In the genomic region with DNA sequence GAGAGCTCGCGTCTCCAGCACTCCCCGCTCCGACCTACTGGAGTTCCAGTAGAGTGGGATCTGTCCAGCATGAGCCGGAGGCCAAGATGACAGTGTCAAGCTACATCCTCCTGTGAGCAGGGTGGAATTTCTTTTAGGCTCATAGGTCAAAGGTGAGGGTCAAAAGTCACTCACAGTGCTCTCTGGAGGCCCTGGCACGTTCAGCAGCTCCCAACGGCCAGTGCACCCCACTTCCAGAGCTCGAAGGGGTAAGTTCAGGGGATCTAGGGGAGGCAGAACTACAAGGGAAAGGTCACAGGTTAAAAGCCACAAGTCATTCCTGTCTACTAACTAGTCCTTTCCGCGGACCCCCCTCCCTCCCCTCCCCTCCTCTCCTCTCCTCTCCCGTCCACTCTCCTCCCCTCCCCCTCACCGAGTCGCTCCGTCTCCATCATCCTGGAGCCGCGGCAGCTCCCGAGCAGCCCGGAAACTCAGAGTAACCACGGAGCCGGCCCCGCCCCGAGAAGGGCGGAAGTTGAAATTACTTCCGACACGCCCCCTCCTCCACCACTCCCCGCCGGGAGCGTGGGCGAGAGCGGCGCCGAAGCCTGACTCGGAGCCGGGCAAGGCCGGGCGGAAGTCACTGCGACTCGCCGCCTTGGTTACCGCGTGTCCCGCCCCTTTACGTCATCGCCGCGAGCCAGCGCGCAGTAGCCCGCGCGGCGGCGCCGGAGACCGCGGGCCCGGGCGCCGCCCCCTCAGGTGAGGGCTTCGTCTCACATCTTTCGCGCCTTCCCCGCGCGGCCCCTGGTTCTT, we compare ENCODE assay signal across 8 mouse cellular contexts. TPM values are rescaled to one million over a fixed set of nuclear protein-coding genes. Genes with fewer than 3 reads are reported as not detected.
A peak's percentile ranks its signal among the peaks of the same experiment; 100 is the strongest.
DNase-seq lines count a peak whose midpoint lies in the region; ATAC-seq lines count a peak whose summit lies in the region.

A gene (minus strand): TSS at position 489 of the 795 bp plus-strand sequence.
A gene (plus strand): TSS at position 670 of the 795 bp plus-strand sequence.

- peak; percentile 98 for ATAC-seq in forebrain, embryonic 14.5 days
- ATAC-seq in neural tube, embryonic 15.5 days (ENCODE audit: low FRiP score) = peak; percentile 97

- H3K27me3 ChIP-seq in forebrain, embryonic 14.5 days (replicated peaks; ENCODE audit: control insufficient read depth, insufficient read depth, low read length) = no peaks in the 10 kb centered on the region
- H3K27me3 ChIP-seq in neural tube, embryonic 15.5 days (replicated peaks) = no peaks in the 10 kb centered on the region

- H3K36me3 ChIP-seq in forebrain, embryonic 14.5 days (ENCODE audit: control insufficient read depth, insufficient read depth, low read length) = peaks cover 60% of the 10 kb centered on the region
- peaks cover 60% of the 10 kb centered on the region for H3K36me3 ChIP-seq in neural tube, embryonic 15.5 days

- peak within 1 kb of the TSS; percentile 64 for H3K4me3 ChIP-seq in forebrain, embryonic 14.5 days (ENCODE audit: low read depth, low read length)
- peak within 1 kb of the TSS; percentile 91 for H3K4me3 ChIP-seq in neural tube, embryonic 15.5 days (replicated peaks)

- peak within 1 kb of the TSS; percentile 98 for H3K4me2 ChIP-seq in forebrain, embryonic 14.5 days (ENCODE audit: low read length)
- peak within 1 kb of the TSS; percentile 95 for H3K4me2 ChIP-seq in neural tube, embryonic 15.5 days

- no peaks in the 10 kb centered on the region for H3K9me3 ChIP-seq in forebrain, embryonic 14.5 days (replicated peaks; ENCODE audit: control insufficient read depth, low read length)
- no peaks in the 10 kb centered on the region for H3K9me3 ChIP-seq in neural tube, embryonic 15.5 days (replicated peaks)

- DNase-seq in ES-CJ7 (ENCODE audit: low read depth, low spot score) = peak; percentile 96
- peak; percentile 97 for DNase-seq in cerebellum, adult 11 months
- peak; percentile 99 for DNase-seq in forebrain, embryonic 14.5 days (ENCODE audit: low spot score)
- DNase-seq in heart, postnatal 14 days = peak; percentile 98 to 99
- peak; percentile 98 for DNase-seq in layer of hippocampus, adult 11-12 months (ENCODE audit: low spot score)
- peak; percentile 98 for DNase-seq in lung, adult 18-20 months
- peak; percentile 97 for DNase-seq in testis, postnatal 14 days (ENCODE audit: low spot score)

- intact Hi-C loops in heart, postnatal 14 days (cut with DNase I) = loop anchor here (2.0 to 10.0 kb wide), 4 partner anchors 49 to 392 kb away; a partner anchor contains a TSS

- 1% methylated on average over 55 of the region's 65 CpGs for whole genome bisulfite sequencing in forebrain, embryonic 14.5 days
- WGBS in neural tube, embryonic 15.5 days = under 1% methylated on average over 63 of the region's 65 CpGs

- H3K27ac ChIP-seq in forebrain, embryonic 14.5 days (ENCODE audit: low read depth, low read length) = peak within 1 kb of the TSS; percentile 39; the same call in 1 of the 2 replicates
- peak within 1 kb of the TSS; percentile 74 for H3K27ac ChIP-seq in neural tube, embryonic 15.5 days (replicated peaks)

- peaks cover 17% of the 10 kb centered on the region for H3K4me1 ChIP-seq in forebrain, embryonic 14.5 days (ENCODE audit: control insufficient read depth, insufficient read depth, low read length)
- H3K4me1 ChIP-seq in neural tube, embryonic 15.5 days = peaks cover 25% of the 10 kb centered on the region

- H3K9ac ChIP-seq in forebrain, embryonic 14.5 days (ENCODE audit: low read length) = peak within 1 kb of the TSS; percentile 88
- H3K9ac ChIP-seq in neural tube, embryonic 15.5 days (replicated peaks) = peak within 1 kb of the TSS; percentile 95

RNA-seq across cellular contexts. Expression of the first gene that starts in this region (rescaled TPM):
- polyA plus RNA-seq in forebrain, embryonic 14.5 days (2014; fragmentation: Nextera tagmentation; extraction: Ambion mirVana) = 36.6 and 46.9 TPM in 2 replicates
- 10 to 100 TPM; 25.0 to 25.4 TPM for total RNA-seq in heart, postnatal 14 days (2021)
- 56.6 and 57.4 TPM in 2 replicates for polyA plus RNA-seq in neural tube, embryonic 15.5 days (2015; fragmentation: Nextera tagmentation; extraction: Ambion mirVana)

RNA-seq across cellular contexts. Expression of the second gene that starts in this region (rescaled TPM):
- polyA plus RNA-seq in forebrain, embryonic 14.5 days (2014; fragmentation: Nextera tagmentation; extraction: Ambion mirVana) = 82.9 and 92.3 TPM in 2 replicates
- 10 to 100 TPM; 13.1 to 15.5 TPM for total RNA-seq in heart, postnatal 14 days (2021)
- 77.4 and 77.8 TPM in 2 replicates for polyA plus RNA-seq in neural tube, embryonic 15.5 days (2015; fragmentation: Nextera tagmentation; extraction: Ambion mirVana)

Comparison
In these comparisons a context has a peak if more than half of its experiments do, and no peak if none do; other contexts are left out.
1. Peak in every context shown above with its lines: DNase-seq, ATAC-seq, H3K4me3 ChIP-seq and H3K27ac ChIP-seq.